Mouse (Mus musculus) embryonic fibroblast, embryonic 13.5 days (primary cell): ENCODE data around the gene Dcakd. TPM values are rescaled to one million over a fixed set of nuclear protein-coding genes. Genes with fewer than 3 reads are reported as not detected.

Source experiments
- H3K27ac ChIP-seq: 2 replicates; pipeline ENCODE4 v1.5.1; 2012; ENCODE audit warnings: low read length, control low read depth, inconsistent platforms; ENCODE audit not compliant: insufficient read depth
- H3K4me1 ChIP-seq: 2 replicates; pipeline ENCODE4 v1.6.1; 2011; ENCODE audit warnings: low read length; ENCODE audit not compliant: control insufficient read depth, insufficient read depth
- H3K4me3 ChIP-seq: 2 replicates; pipeline ENCODE4 v1.5.1; 2011; ENCODE audit warnings: mild to moderate bottlenecking, control low read depth, low read length; ENCODE audit not compliant: insufficient read depth
- CTCF ChIP-seq: IDR thresholded peaks from 2 replicates; pipeline ENCODE4 v1.5.1; 2011; ENCODE audit warnings: mild to moderate bottlenecking, control low read depth, low read length, moderate library complexity, borderline replicate concordance; ENCODE audit not compliant: insufficient read depth
- POLR2A ChIP-seq: IDR thresholded peaks from 2 replicates; pipeline ENCODE4 v1.6.1; 2011; ENCODE audit warnings: low read depth, mild to moderate bottlenecking, control low read depth, low read length, moderate library complexity
- polyA plus RNA-seq: library from polyadenylated mRNA; stranded (reverse); fragments of >200 nt; gene quantifications from 2 replicates; pipeline ENCODE4 v1.2.4, GENCODE M21; 2011; ENCODE audit warnings: low read depth; ENCODE audit not compliant: missing spikeins, insufficient read length

Dcakd gene
- polyA plus RNA-seq, 1 experiment = 66.6 TPM

GRCm38 (mm10) chr11:103026901-103027300 lies 1.2 kb downstream of the Dcakd start:
- no peak overlapping the region for H3K27ac ChIP-seq
- TF ChIP-seq POLR2A (no peak), CTCF (no peak)
- H3K4me1 ChIP-seq = peaks cover 10% of the 10 kb centered on the region
- H3K4me3 ChIP-seq = peak overlapping the region; percentile 94

DNA sequence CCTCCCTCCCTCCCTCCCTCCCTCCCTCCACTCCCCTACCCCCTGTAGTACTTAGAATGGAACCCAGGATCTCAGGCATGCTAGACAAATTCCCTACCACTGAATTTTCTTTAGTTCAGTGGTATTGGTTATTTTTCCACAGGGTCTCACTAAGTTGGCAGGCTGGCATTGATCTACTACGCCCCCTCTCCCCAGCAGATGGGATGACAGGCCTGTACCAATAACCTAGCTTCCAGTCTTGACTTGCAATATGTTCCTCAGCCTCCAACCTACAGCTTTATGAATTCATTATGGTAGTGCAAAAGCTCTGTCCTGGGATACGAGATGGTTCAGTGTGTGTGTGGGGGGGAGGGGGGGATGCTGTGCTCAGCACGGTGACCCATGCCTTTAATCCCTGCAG lies 4.2 kb downstream of the Dcakd start:
- H3K4me1 ChIP-seq = peaks cover 21% of the 10 kb centered on the region
- H3K4me3 ChIP-seq = no peak overlapping the region
- H3K27ac ChIP-seq = no peak overlapping the region
- TF ChIP-seq POLR2A = no peak
- TF ChIP-seq CTCF = no peak

- Histone ChIP-seq H3K4me1 (peaks cover 17% of the 10 kb centered on the region), H3K4me3 (no peak overlapping the region), H3K27ac (peak overlapping the region; percentile 35)
- TF ChIP-seq POLR2A (no peak), CTCF (no peak)
These were observed 7.3 kb downstream of the Dcakd start for GRCm38 (mm10) chr11:103020713-103021335.

DNA sequence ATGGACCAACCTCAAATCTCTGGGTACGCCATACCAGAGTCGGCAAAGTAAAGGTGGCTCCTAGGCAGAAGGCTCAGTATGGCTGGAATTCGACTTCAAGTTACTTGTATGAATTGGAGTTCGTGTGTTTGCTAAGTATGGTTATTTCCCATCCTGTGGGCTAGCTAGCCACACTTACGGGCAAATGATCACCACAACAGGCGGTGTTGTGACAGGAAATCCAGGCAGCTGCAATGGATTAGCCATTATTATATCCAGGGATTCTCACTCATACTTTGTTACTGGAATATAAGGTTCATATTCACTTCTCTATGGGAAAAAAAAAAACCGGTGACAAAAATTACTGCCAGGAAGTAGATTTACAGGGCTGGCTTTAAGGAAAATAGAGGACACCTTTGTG lies 8.8 kb downstream of the Dcakd start:
- H3K4me3 ChIP-seq = no peak overlapping the region
- peaks cover 17% of the 10 kb centered on the region for H3K4me1 ChIP-seq
- TF ChIP-seq CTCF = no peak
- no peak for TF ChIP-seq POLR2A
- 0 out of 2 replicates have a peak overlapping the region, but pooled peaks have one; percentile 35 for H3K27ac ChIP-seq

GRCm38 (mm10) chr11:103018860-103019259 lies 9.3 kb downstream of the Dcakd start:
- H3K4me1 ChIP-seq = peaks cover 17% of the 10 kb centered on the region
- no peak for TF ChIP-seq CTCF
- TF ChIP-seq POLR2A = no peak
- no peak overlapping the region for H3K4me3 ChIP-seq
- H3K27ac ChIP-seq = no peak overlapping the region

DNA sequence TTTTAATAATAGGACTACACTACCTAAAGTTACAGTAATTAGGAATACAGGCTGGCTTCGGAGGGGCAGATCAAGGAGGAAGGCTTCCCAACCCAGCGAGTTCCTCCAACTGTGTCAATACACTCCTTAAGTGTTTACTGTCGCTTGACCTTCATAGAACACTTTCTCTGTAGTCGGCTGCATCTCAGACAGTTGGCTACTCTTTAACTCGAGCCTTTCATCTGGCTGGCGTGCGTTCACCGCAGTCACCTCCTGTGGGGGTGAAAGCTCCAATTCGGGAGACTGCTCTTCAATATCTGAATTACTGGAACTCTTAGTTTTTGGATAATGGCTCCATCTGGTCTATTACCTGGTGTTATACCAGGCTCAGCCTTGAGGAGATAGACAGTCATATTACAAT lies 10.5 kb downstream of the Dcakd start:
- peaks cover 17% of the 10 kb centered on the region for H3K4me1 ChIP-seq
- no peak for TF ChIP-seq POLR2A
- no peak for TF ChIP-seq CTCF
- no peak overlapping the region; the same call in 1 of the 2 replicates for H3K27ac ChIP-seq
- no peak overlapping the region for H3K4me3 ChIP-seq

- Histone ChIP-seq H3K27ac (peak overlapping the region; percentile 73), H3K4me1 (peaks cover 14% of the 10 kb centered on the region), H3K4me3 (peak overlapping the region; percentile 91)
- TF ChIP-seq CTCF (no peak), POLR2A (peak; percentile 81)
These were observed 11.2 kb downstream of the Dcakd start for GRCm38 (mm10) chr11:103016930-103017329.

- Histone ChIP-seq H3K4me3 (peak overlapping the region; percentile 91), H3K4me1 (peaks cover 11% of the 10 kb centered on the region), H3K27ac (peak overlapping the region; percentile 73)
- no peak for TF ChIP-seq POLR2A
- TF ChIP-seq CTCF = no peak
These were observed 12.0 kb downstream of the Dcakd start for GRCm38 (mm10) chr11:103015881-103016825.

DNA sequence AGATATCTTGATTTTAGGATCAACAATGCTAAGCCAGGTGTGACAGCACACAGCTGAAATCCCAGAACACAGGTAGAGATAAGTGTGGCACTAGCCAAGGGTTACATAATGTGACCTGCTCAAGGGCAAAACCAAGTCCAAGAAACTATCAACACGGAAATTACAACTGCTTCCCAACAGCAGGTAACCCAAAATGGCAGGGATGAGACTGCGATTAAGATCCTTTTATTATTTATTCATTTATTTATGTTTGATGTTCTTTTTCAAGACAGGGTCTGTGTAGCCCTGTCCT lies 17.0 kb downstream of the Dcakd start:
- peaks cover 3% of the 10 kb centered on the region; the same call in 1 of the 2 replicates for H3K4me1 ChIP-seq
- no peak overlapping the region for H3K27ac ChIP-seq
- TF ChIP-seq POLR2A = no peak
- no peak overlapping the region for H3K4me3 ChIP-seq

GRCm38 (mm10) chr11:103010454-103011205 lies 17.5 kb downstream of the Dcakd start:
- Histone ChIP-seq H3K4me1 (peaks cover 3% of the 10 kb centered on the region; the same call in 1 of the 2 replicates), H3K27ac (no peak overlapping the region), H3K4me3 (no peak overlapping the region)
- TF ChIP-seq CTCF (no peak), POLR2A (no peak)
